Mouse (Mus musculus) megakaryocyte progenitor cell, adult 5-6 weeks (primary cell): ENCODE results near the gene Defb20. TPM values are rescaled to one million over a fixed set of nuclear protein-coding genes. Genes with fewer than 3 reads are reported as not detected.
"Not testable (repeated sequence)": the region's sequence is repeated elsewhere in the genome, so short reads cannot be mapped to it uniquely, and the experiment has no call there.

ENCODE experiments used
- ATAC-seq: replicated peaks from 2 replicates; pipeline ENCODE4 v1.8.0; 2016; ENCODE audit warnings: mild to moderate bottlenecking, moderate TSS enrichment, inconsistent platforms; ENCODE audit not compliant: poor library complexity
- total RNA-seq, 2 experiments: library from RNA; stranded (forward) in 1 of 2; stranded (reverse) in 1 of 2; fragments of 157-497, 149-512 nt in 1 of 2; fragments of 200-1000 nt in 1 of 2; gene quantifications; 2 replicates each; pipeline versions ENCODE4 v1.2.3 to v1.2.4; 2015 to 2017

Gene Defb20
- total RNA-seq (2015) (not detected in 2 replicates), total RNA-seq (2017) (not detected in 2 replicates)

DNA sequence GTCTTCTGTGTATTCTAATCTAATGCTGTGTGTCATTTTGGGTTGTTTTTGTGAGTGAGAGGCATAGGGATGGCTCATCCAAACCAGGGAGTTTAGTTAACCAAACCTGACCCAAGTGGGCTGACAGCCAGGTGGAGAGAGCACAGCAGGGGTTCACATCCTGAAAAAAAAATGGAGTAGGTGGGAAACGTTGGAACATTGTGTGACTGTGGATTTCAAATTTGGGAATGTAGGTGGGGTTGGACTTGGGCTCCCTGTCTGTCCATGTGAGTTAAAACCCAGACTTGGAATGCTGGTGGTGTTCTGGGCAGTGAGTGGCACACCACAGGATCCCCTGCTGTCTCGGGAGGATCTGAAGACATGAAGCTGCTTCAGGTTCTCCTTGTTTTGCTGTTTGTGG, at the start of gene Defb20:
Gene Defb20 (plus strand): TSS at position 301 of the 400 bp plus-strand sequence.
- ATAC-seq = no peak

- ATAC-seq = no peak
Measured at GRCm38 (mm10) chr2:152427493-152427892, 49.4 kb upstream of the Defb20 start.

DNA sequence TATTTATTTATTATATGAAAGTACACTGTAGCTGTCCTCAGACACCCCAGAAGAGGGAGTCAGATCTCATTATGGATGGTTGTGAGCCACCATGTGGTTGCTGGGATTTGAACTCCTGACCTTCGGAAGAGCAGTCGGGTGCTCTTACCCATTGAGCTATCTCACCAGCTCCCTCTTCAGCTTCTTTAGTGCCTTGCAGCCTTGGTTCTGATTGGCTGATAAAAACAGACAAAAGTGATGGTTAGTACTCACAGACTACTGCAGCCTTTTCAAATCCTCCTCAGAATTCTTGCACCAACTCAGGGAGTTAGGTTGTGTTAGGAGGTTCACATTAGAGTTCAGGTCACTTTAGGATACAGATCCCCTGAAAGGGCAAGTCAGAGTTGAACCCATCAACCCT, 48.4 kb upstream of the Defb20 start:
- not testable (repeated sequence) for ATAC-seq

- ATAC-seq = no peak
Measured at GRCm38 (mm10) chr2:152436405-152436901, 40.4 kb upstream of the Defb20 start.

GRCm38 (mm10) chr2:152436983-152437860, 39.6 kb upstream of the Defb20 start:
- peak; percentile 96 for ATAC-seq

DNA sequence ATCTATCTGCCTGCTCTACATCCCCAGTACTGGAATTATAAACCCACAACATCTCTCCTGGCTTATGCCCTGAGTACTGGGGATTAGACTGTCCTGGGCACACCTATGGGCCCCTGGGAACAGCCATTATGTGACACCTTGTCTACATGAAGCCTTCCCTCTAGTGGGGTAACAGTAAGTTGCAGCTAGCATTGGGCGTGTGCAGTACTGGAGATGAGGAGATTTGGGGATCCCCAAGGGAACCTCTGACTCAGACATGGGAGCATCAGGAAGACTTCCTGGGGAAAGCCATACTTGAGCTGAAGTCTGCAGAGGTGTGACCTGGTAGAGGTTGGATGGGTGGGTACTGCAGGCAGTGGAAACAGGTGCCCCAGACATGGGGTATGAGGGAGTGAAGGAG, 37.9 kb upstream of the Defb20 start:
- ATAC-seq = peak; percentile 54

DNA sequence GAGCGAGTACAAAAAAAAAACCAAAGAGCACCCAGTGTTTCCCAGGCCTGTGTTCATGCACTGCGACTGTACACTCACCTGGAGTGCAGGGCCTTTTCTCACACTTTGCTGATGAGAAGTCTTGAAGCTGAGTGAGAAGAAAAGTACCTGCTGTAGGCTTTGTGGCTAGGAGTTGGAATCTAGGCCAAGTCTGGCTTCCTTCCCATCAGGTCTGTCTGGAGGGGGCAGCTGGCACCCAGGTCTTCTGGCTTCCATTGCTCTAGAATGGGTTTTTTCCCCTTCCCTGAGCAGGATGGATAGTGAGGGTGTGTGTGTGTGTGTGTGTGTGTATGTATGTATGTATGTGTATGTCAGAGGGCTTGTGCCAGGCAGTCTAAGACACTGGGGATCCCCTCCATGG, 37.0 kb upstream of the Defb20 start:
- ATAC-seq = no peak

DNA sequence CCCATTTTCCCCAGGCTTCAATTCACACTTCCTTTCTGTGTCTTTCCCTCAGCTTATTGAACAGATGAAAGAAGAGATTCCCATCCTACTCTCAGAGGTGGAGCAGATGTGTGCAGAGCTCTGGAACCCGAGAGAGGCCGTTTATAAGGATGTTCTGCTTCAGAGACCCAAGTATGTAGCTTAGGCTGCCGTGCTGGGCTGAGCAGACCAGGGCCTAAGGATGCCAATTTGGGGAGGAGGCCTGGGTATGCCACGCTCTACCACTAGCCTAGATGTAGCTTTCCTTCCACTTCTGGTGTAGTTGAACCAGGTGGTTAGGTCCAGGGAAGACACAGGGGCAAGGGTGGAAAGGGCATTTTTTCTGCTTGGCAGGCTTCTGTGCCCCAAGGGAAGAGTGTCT, 34.5 kb upstream of the Defb20 start:
- ATAC-seq = no peak

- ATAC-seq = no peak
Measured at GRCm38 (mm10) chr2:152443281-152443680, 33.6 kb upstream of the Defb20 start.

GRCm38 (mm10) chr2:152446642-152447041, 30.2 kb upstream of the Defb20 start:
- peak; percentile 69 for ATAC-seq

DNA sequence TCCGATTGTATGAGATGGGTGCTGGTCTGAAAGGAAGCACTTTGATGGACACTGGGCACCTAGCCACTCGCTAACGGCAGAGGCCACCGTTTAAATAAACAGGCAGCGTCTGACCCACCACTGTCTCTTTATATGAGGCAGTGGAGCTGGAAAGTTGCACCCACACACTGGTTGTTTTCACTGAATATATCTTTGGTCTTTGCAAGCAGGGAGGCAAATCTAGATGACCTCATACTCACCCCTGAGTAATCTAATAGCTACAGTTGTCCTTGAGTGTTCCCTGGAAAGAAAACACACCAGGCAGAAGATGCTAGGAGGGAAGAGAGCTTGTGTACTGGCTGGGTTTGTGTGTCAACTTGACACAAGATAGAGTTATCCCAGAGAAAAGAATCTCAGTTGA, 29.4 kb upstream of the Defb20 start:
- no peak for ATAC-seq

DNA sequence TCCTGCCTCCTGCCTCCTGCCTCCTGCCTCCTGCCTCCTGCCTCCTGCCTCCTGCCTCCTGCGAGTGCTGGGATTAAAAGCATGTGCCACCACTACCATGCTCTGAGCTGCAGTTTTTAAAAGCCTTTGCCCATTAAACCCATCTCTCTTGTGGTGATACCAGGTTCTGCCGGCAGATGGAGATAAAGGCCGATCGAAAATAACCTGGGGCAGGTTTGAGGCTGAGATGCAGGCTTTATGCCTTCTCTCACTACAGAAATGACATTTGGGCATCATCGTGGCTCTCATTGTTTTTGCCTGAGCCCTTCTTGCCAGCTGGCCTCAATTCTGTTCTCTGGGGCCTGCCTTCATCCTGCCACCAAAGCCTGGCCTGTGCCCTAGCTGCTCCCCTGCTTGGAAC, 26.6 kb upstream of the Defb20 start:
- peak; percentile 81 for ATAC-seq

DNA sequence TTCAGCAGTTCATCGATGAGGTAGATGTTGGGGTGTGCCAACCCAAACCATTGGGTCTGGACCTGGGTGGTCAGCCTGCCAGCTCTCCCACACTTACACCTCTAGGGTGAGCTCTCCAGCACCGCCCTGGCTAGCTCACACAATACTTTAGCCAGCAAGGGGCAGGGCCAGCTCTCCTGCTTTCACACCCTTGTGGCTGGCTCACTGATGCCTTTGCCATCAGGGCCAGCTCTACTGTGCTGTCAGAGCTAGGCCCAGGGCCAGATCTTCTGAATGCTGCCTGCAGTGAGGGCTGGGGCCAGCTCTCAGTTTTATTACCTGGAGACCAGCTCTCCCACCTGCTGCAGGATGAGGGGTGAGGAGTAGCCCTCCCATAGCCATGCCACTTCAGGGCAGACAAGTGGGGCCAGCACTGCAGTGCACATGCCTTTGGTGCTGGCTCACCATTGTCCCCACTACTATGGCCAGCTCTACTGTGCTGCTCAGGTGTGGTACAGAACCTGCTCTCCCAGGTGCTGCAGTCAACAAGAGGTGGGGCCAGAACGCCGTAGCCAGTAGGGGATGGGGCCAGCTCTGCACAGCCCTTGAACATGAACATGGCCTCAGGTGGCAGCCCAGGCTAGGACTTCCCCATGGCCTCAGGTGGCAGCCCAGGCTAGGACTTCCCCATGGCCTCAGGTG, 24.6 kb upstream of the Defb20 start:
- ATAC-seq = no peak

- no peak for ATAC-seq
Measured at GRCm38 (mm10) chr2:152459241-152459640, 17.6 kb upstream of the Defb20 start.

DNA sequence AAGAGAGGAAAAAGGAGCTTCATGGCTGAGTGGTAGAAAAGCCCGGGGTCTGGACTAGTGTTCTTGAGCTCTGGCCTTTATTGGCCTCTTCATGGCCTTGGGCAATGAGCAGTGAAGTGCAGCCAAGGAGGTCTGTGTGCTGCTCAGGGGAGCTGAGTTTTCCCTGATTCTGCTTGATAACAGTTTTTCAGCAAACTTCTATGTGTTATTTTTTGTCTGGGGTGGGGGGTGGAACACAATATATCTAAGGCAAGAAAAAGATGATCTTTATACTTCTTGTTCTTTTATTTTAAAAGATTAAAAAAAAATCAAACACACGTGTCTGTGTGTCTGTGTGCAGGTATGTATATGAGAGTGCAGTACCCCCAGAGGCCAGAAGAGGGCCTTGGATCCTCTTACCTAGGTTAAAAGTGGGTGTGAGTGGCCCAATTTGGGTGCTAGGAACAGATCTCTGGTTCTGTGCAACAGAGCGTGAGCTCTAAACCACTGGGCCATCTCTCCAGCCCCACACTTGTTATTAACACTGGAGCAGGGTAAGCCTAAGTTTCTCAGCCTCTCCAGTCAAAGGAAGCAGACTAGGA, 12.2 kb upstream of the Defb20 start, which contains the start of gene Defb23:
Gene Defb23 (minus strand): TSS at position 51 of the 581 bp plus-strand sequence.
- ATAC-seq = no peak

GRCm38 (mm10) chr2:152470973-152471372, 5.9 kb upstream of the Defb20 start:
- ATAC-seq = peak; percentile 70

DNA sequence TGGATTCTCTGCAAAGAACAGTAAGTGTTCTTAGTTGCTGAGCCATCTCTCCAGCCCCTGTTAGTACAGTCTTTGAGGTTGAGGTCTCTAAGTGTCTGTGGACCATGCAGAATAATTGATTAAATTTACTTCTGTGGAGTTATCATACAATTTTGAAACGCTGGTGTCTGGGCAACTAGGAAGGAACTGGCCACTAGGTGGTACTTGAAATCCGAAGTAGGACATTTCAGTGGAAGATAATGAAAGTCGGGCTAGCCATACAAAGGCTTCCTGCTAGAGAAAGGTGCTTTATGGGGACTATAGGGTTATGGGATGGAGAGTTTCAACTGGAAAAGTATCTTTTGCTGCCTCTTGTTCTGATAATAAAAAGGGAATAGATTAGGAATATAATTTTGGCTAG, 4.4 kb upstream of the Defb20 start:
- ATAC-seq = no peak

DNA sequence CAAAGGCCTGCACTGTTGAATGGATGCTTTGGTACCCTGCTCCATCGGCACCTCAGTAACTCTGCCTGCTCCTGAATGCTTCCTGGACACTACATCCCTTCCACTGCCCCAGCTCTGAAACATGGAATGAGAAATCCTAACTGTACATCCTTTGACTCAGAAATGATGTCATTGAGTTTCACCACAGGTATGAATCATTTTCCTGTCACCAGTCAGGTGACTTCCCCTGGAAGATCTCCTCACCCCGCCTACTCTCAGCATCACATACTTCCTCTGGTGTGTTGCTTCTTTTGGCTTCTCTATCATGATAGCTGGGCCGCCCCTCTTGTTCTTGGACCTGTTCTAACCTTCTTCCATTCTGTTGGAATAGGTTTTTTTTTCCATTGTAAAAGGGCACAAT, 4.0 kb downstream of the Defb20 start:
- ATAC-seq = 0 out of 2 replicates have a peak, but pooled peaks have one; percentile 23

- ATAC-seq = no peak
Measured at GRCm38 (mm10) chr2:152481726-152482125, 4.9 kb downstream of the Defb20 start.

GRCm38 (mm10) chr2:152487024-152487423, 10.2 kb downstream of the Defb20 start:
- no peak for ATAC-seq

- no peak for ATAC-seq
Measured at GRCm38 (mm10) chr2:152490038-152490437, 13.2 kb downstream of the Defb20 start, which contains the start of gene Defb22. Defb22 (minus strand) TSS chr2:152490138.
